Mouse (Mus musculus): ENCODE results near the gene Limd1. TPM values are rescaled to one million over a fixed set of nuclear protein-coding genes. Genes with fewer than 3 reads are reported as not detected.

Limd1 gene
- polyA plus RNA-seq, 1 experiment from 2014 or later: 55.9 TPM

- ATAC-seq (ENCODE audit: low FRiP score, low TSS enrichment): peak; percentile 48
These were observed 11.3 kb downstream of the Limd1 start for GRCm38 (mm10) chr9:123489727-123490343.

GRCm38 (mm10) chr9:123490930-123491329 is 12.4 kb downstream of the Limd1 start:
- peaks cover 31% of the 10 kb centered on the region for H3K4me1 ChIP-seq (ENCODE audit: control insufficient read depth, insufficient read depth, low read length)
- no peak overlapping the region for H3K27ac ChIP-seq (ENCODE audit: low read depth, low read length)
- H3K36me3 ChIP-seq (ENCODE audit: control insufficient read depth, insufficient read depth, low read length): peaks cover 10% of the 10 kb centered on the region; the same call in 1 of the 2 replicates
- ATAC-seq (ENCODE audit: low FRiP score, low TSS enrichment): no peak
- H3K27me3 ChIP-seq (ENCODE audit: control insufficient read depth, insufficient read depth, low read length): no peaks in the 10 kb centered on the region
- whole genome bisulfite sequencing: 74% methylated on average over 5 of the region's 5 CpGs
- H3K4me3 ChIP-seq (ENCODE audit: low read length): no peak overlapping the region
- no peak overlapping the region for H3K4me2 ChIP-seq (replicated peaks; ENCODE audit: low read depth, low read length)
- no peaks in the 10 kb centered on the region for H3K9me3 ChIP-seq (ENCODE audit: control insufficient read depth, low read length)
- no peak overlapping the region for H3K9ac ChIP-seq (ENCODE audit: low read depth, low read length)

More at GRCm38 (mm10) chr9:123489727-123490343, 11.3 kb downstream of the Limd1 start:
- Histone ChIP-seq H3K27ac (ENCODE audit: low read depth, low read length) (no peak overlapping the region; the same call in 1 of the 2 replicates), H3K4me1 (ENCODE audit: control insufficient read depth, insufficient read depth, low read length) (peaks cover 31% of the 10 kb centered on the region), H3K9ac (ENCODE audit: low read depth, low read length) (no peak overlapping the region), H3K4me2 (replicated peaks; ENCODE audit: low read depth, low read length) (no peak overlapping the region), H3K27me3 (ENCODE audit: control insufficient read depth, insufficient read depth, low read length) (no peaks in the 10 kb centered on the region), H3K4me3 (ENCODE audit: low read length) (no peak overlapping the region), H3K36me3 (ENCODE audit: control insufficient read depth, insufficient read depth, low read length) (peaks cover 16% of the 10 kb centered on the region; the same call in 1 of the 2 replicates), H3K9me3 (ENCODE audit: control insufficient read depth, low read length) (no peaks in the 10 kb centered on the region)
- WGBS: 51% methylated on average over 9 of the region's 9 CpGs

- H3K9ac ChIP-seq (ENCODE audit: low read depth, low read length): no peak overlapping the region
- H3K4me3 ChIP-seq (ENCODE audit: low read length): no peak overlapping the region
- H3K9me3 ChIP-seq (ENCODE audit: control insufficient read depth, low read length): no peaks in the 10 kb centered on the region
- no peak overlapping the region for H3K4me2 ChIP-seq (replicated peaks; ENCODE audit: low read depth, low read length)
- WGBS: 77% methylated on average over 9 of the region's 9 CpGs
- ATAC-seq (ENCODE audit: low FRiP score, low TSS enrichment): 0 out of 2 replicates have a peak, but pooled peaks have one; percentile 21
- H3K36me3 ChIP-seq (ENCODE audit: control insufficient read depth, insufficient read depth, low read length): no peaks in the 10 kb centered on the region; the same call in 1 of the 2 replicates
- peaks cover 35% of the 10 kb centered on the region for H3K4me1 ChIP-seq (ENCODE audit: control insufficient read depth, insufficient read depth, low read length)
- H3K27ac ChIP-seq (ENCODE audit: low read depth, low read length): peak overlapping the region; percentile 2; the same call in 1 of the 2 replicates
- H3K27me3 ChIP-seq (ENCODE audit: control insufficient read depth, insufficient read depth, low read length): no peaks in the 10 kb centered on the region
These were observed 13.5 kb downstream of the Limd1 start for GRCm38 (mm10) chr9:123491917-123492585.

GRCm38 (mm10) chr9:123496665-123497064 is 18.2 kb downstream of the Limd1 start:
- 5% methylated on average over 13 of the region's 13 CpGs for WGBS
- peak; percentile 62 for ATAC-seq (ENCODE audit: low FRiP score, low TSS enrichment)
- peaks cover 5% of the 10 kb centered on the region; the same call in 1 of the 2 replicates for H3K36me3 ChIP-seq (ENCODE audit: control insufficient read depth, insufficient read depth, low read length)
- no peak overlapping the region for H3K27ac ChIP-seq (ENCODE audit: low read depth, low read length)
- H3K27me3 ChIP-seq (ENCODE audit: control insufficient read depth, insufficient read depth, low read length): no peaks in the 10 kb centered on the region
- H3K4me1 ChIP-seq (ENCODE audit: control insufficient read depth, insufficient read depth, low read length): 0 out of 2 replicates have a peak, but pooled peaks cover 14% of the 10 kb centered on the region
- H3K9ac ChIP-seq (ENCODE audit: low read depth, low read length): no peak overlapping the region
- H3K4me3 ChIP-seq (ENCODE audit: low read length): peak overlapping the region; percentile 10; the same call in 1 of the 2 replicates
- no peaks in the 10 kb centered on the region for H3K9me3 ChIP-seq (ENCODE audit: control insufficient read depth, low read length)
- peak overlapping the region; percentile 24 for H3K4me2 ChIP-seq (replicated peaks; ENCODE audit: low read depth, low read length)

- no peaks in the 10 kb centered on the region for H3K27me3 ChIP-seq (ENCODE audit: control insufficient read depth, insufficient read depth, low read length)
- no peak overlapping the region for H3K9ac ChIP-seq (ENCODE audit: low read depth, low read length)
- H3K4me2 ChIP-seq (replicated peaks; ENCODE audit: low read depth, low read length): no peak overlapping the region
- no peak overlapping the region for H3K4me3 ChIP-seq (ENCODE audit: low read length)
- 0 out of 2 replicates have a peak, but pooled peaks cover 6% of the 10 kb centered on the region for H3K4me1 ChIP-seq (ENCODE audit: control insufficient read depth, insufficient read depth, low read length)
- peaks cover 12% of the 10 kb centered on the region for H3K36me3 ChIP-seq (ENCODE audit: control insufficient read depth, insufficient read depth, low read length)
- no peak for ATAC-seq (ENCODE audit: low FRiP score, low TSS enrichment)
- H3K9me3 ChIP-seq (ENCODE audit: control insufficient read depth, low read length): no peaks in the 10 kb centered on the region
- 75% methylated on average over 5 of the region's 5 CpGs for WGBS
- H3K27ac ChIP-seq (ENCODE audit: low read depth, low read length): no peak overlapping the region
These were observed 19.4 kb downstream of the Limd1 start for GRCm38 (mm10) chr9:123497906-123498305.

- H3K9ac ChIP-seq (ENCODE audit: low read depth, low read length): no peak overlapping the region
- no peak for ATAC-seq (ENCODE audit: low FRiP score, low TSS enrichment)
- H3K27me3 ChIP-seq (ENCODE audit: control insufficient read depth, insufficient read depth, low read length): no peaks in the 10 kb centered on the region
- H3K36me3 ChIP-seq (ENCODE audit: control insufficient read depth, insufficient read depth, low read length): peaks cover 17% of the 10 kb centered on the region
- H3K9me3 ChIP-seq (ENCODE audit: control insufficient read depth, low read length): no peaks in the 10 kb centered on the region
- H3K4me2 ChIP-seq (replicated peaks; ENCODE audit: low read depth, low read length): no peak overlapping the region
- H3K27ac ChIP-seq (ENCODE audit: low read depth, low read length): no peak overlapping the region
- WGBS: 86% methylated on average over 4 of the region's 4 CpGs
- no peak overlapping the region for H3K4me3 ChIP-seq (ENCODE audit: low read length)
- H3K4me1 ChIP-seq (ENCODE audit: control insufficient read depth, insufficient read depth, low read length): 0 out of 2 replicates have a peak, but pooled peaks cover 6% of the 10 kb centered on the region
These were observed 22.0 kb downstream of the Limd1 start for GRCm38 (mm10) chr9:123500480-123500879.

- H3K9me3 ChIP-seq (ENCODE audit: control insufficient read depth, low read length): no peaks in the 10 kb centered on the region
- H3K36me3 ChIP-seq (ENCODE audit: control insufficient read depth, insufficient read depth, low read length): peaks cover 17% of the 10 kb centered on the region
- no peak overlapping the region for H3K9ac ChIP-seq (ENCODE audit: low read depth, low read length)
- no peak overlapping the region for H3K27ac ChIP-seq (ENCODE audit: low read depth, low read length)
- ATAC-seq (ENCODE audit: low FRiP score, low TSS enrichment): no peak
- WGBS: 84% methylated on average over 5 of the region's 5 CpGs
- H3K27me3 ChIP-seq (ENCODE audit: control insufficient read depth, insufficient read depth, low read length): no peaks in the 10 kb centered on the region
- no peak overlapping the region for H3K4me3 ChIP-seq (ENCODE audit: low read length)
- H3K4me2 ChIP-seq (replicated peaks; ENCODE audit: low read depth, low read length): no peak overlapping the region
- H3K4me1 ChIP-seq (ENCODE audit: control insufficient read depth, insufficient read depth, low read length): no peaks in the 10 kb centered on the region
These were observed 24.8 kb downstream of the Limd1 start for GRCm38 (mm10) chr9:123503171-123503834.

- Histone ChIP-seq H3K27me3 (ENCODE audit: control insufficient read depth, insufficient read depth, low read length) (no peaks in the 10 kb centered on the region), H3K4me3 (ENCODE audit: low read length) (no peak overlapping the region), H3K27ac (ENCODE audit: low read depth, low read length) (no peak overlapping the region), H3K9me3 (ENCODE audit: control insufficient read depth, low read length) (no peaks in the 10 kb centered on the region), H3K9ac (ENCODE audit: low read depth, low read length) (no peak overlapping the region), H3K4me1 (ENCODE audit: control insufficient read depth, insufficient read depth, low read length) (no peaks in the 10 kb centered on the region), H3K4me2 (replicated peaks; ENCODE audit: low read depth, low read length) (no peak overlapping the region), H3K36me3 (ENCODE audit: control insufficient read depth, insufficient read depth, low read length) (peaks cover 17% of the 10 kb centered on the region)
- 14% methylated on average over 2 of the region's 2 CpGs for WGBS
- peak; percentile 78; the same call in 1 of the 2 replicates for ATAC-seq (ENCODE audit: low FRiP score, low TSS enrichment)
These were observed 25.8 kb downstream of the Limd1 start for GRCm38 (mm10) chr9:123504325-123504724.
